Mouse (Mus musculus) mesoderm, embryonic 11.5 days (tissue): ENCODE data around the gene Cfap100.

Experiments used
- DNase-seq: peaks from one replicate; pipeline ENCODE4 v3.0.0-alpha.2; 2012; ENCODE audit warnings: low read depth, low spot score

Gene Cfap100

DNA sequence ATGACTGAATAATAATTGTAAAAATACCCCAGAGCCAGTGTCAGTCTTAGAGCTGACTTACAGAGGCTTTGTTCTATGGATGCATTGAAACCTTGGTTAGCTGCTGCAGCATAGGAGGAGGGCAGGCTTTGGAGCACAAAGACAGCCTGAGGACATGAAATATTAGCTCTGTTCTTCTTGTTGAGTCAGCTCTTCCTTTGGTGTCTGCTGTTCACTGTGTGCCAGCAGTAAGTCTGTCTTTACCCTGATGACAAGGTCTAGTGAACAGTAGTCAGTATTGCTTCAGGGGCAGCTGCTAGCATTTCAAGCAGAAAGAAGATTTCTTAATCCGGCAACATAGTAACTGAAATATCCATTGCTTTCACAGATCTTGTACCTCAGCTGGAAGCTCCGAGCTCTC lies 47.1 kb downstream of the Cfap100 start:
- DNase-seq, result no peak

DNA sequence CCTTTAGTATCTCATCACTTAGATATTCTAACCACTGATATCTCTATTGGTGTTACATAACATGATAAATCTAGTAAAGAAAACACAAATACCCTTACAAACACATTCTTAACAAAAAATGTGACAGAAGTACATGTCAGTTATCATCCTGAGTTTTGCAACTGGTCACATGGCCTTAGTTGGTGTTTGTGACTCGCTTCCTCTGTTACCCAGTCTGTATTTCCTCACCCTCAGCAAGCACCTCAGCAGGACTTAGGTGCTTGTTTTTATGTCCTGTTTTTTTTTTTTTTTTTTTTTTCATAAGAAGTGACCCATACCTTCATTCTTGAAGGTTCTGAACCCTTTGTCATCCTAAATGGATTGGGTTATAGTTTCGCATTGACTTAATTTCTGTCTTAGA lies 50.9 kb downstream of the Cfap100 start:
- DNase-seq, result no peak

DNA sequence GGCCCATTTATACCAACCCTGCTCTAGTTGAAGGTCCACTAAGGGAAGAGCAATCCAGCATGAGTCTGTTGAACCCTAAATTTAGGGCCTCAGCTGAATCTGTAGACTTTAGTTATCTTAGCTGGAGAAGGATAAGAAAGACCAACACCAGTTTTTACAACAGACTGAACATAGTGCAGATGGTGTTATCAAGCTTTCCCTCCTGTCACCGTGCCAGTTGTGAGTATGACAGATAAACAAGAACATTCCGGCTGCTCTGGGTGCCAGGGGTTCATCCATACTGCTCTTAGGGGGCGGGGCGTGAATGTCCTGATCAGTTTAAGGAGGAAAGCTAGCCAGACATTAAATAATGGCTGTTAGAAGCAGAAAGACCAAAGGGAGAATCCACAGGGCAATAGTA lies 54.0 kb downstream of the Cfap100 start:
- no peak for DNase-seq

DNA sequence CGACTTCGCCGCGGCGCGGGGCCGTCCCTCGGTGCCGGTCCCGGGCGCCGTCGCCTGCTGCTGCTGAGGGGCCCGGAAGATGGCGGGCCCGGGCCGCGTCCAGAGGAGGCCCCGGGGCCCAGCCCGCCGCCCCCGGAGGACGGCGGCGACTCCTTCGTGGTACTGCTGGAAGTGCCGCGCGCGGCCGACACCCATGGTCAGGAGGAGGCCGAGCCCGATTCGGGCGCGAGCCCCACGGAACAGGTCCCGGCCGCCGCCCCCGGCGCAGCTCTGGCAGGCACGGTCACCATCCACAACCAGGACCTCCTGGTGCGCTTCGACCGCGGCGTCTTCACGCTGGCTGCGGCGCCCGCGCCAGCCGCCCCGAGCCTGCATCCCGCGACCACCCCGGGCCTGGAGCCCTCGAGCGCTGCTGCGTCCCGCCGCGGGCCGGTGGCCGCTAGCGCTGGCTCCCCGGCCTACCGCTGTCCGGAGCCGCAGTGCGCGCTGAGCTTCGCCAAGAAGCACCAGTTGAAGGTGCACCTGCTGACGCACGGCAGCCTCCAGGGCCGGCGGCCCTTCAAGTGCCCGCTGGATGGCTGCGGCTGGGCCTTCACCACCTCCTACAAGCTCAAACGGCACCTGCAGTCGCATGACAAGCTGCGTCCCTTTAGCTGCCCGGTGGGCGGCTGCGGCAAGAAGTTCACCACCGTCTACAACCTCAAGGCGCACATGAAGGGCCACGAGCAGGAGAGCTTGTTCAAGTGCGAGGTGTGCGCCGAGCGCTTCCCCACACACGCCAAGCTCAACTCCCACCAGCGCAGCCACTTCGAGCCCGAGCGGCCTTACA lies 58.7 kb downstream of the Cfap100 start:
- DNase-seq, result peak; percentile 45

DNA sequence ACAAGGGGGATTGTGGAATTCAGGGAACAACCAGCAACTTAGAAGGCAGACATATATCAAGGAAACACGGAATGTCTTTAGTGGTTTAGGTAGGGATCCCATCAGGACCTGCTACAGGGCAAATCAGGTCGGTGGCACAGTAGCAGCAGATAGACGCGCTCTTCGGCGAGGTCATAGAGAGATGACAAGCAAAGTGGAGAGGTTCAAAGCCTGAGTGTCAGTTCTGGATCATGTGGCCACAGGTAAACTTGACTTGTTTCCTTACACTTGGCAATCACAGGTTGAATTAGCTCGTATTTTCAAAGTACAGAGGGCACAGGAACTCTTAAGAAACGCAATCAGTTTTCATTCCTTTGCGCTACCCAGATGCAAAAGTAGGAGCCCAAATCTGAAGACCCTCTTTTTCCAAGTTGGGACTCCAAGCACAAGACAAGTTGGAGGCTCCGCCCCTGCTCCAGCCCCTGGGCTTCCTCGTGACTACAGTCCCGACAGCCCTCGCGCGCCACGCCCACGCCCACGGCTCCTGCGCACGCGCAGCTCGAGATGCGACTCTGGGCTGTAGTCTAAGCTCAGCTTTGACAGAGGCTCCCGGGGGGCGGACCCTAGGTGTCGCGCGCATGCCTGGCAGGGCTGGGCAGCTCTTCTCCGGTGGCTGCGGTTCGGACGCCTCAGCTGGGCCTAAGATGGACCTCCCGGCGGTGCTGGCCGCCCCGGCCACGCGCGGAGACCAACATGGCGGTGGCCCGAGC lies 59.4 kb downstream of the Cfap100 start, which contains the start of gene Zxdc:
Gene Zxdc (plus strand): TSS at position 517 of the 749 bp plus-strand sequence.
- DNase-seq, result peak; percentile 96

- DNase-seq, result no peak
These were observed 65.3 kb downstream of the Cfap100 start for GRCm38 (mm10) chr6:90363301-90363700.

DNA sequence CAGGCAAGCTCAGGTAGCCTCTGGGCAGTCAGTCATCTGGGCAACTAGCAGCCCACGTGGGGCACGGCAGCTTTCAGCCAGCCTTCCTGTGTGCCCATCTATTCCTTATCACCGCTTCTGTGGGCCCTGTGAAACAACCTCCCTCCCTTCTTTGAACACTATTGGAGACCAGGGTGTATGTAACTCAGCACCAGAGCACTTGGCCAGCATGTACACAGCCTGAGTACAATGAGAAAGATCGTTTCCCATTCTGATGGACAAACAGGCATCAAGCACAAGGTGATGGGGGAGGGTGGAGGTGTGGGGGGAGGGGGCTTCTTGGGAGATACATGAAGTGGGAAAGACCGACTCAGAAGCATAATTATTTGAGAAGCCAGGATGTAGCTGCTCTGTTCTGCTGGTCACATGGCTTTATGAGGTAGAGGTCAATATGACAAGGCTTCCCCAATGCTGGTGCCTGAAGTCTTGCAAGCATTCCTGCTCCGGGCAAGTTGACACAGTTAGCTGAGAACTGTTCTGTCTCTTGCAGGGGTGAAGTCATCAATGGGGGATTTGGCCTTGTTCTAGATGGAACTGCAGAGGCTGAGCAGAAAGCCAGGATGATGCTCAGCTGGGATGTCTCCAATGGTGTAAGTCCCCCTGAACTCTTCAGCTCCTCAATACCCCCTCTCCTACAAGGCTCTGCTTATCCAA lies 67.5 kb downstream of the Cfap100 start:
- DNase-seq, result no peak

DNA sequence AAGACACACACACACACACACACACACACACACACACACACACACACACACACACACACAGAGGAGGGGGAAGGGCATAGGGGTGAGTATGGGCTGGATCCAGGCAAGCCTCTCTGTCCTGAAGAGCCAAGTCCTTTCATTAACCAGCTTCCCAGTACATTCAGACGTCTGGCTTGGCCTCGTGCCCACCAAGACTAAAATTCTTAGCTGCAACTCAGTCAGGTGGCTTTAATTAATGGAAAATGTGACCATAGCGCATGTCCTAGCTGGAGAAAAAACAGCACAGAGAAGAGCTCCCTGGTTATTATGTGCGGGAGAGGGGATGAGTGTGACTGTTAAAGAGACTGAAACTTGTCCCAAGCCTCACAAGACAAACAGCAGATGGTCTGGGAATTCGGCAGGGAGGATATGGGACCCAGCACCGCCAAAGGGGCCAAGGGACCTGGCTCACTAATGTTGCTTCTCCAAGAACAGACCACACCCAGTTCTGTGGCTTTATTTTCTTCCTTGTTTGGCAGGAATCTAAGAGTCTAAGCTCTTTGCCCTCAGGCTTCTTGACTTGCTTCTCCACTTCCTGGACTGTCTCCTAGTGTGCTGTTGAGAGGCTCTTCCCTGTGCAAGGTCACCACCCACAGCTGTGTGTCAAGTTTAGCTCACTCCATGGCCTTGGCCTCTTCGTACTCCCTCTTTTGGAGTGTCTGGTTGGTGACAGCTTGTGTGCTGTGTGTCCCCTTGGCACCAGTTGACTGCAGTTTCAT lies 68.4 kb downstream of the Cfap100 start:
- peak; percentile 31 for DNase-seq

- no peak for DNase-seq
These were observed 69.2 kb downstream of the Cfap100 start for GRCm38 (mm10) chr6:90359445-90359844.

- DNase-seq, result no peak
These were observed 70.5 kb downstream of the Cfap100 start for GRCm38 (mm10) chr6:90358142-90358541.
